Mouse (Mus musculus): Measurements from ENCODE around the gene Glis3. TPM values are rescaled to one million over a fixed set of nuclear protein-coding genes. Genes with fewer than 3 reads are reported as not detected.

Glis3 gene
- polyA plus RNA-seq, 1 experiment from 2014 or later, result 1.9 TPM

- H3K27me3 ChIP-seq (replicated peaks; ENCODE audit: control insufficient read depth, insufficient read depth, low read length), result no peaks in the 10 kb centered on the region
- DNase-seq (ENCODE audit: low spot score) (no peak), ATAC-seq (replicated peaks; ENCODE audit: low FRiP score, low TSS enrichment, low read depth) (no peak)
- no peaks in the 10 kb centered on the region; the same call in 1 of the 2 replicates for H3K4me1 ChIP-seq (replicated peaks; ENCODE audit: control insufficient read depth, insufficient read depth, low read length)
- no peak overlapping the region for H3K4me2 ChIP-seq (ENCODE audit: low read length)
- no peak overlapping the region for H3K9ac ChIP-seq (ENCODE audit: low read length)
- H3K4me3 ChIP-seq (ENCODE audit: low read depth, low read length), result no peak overlapping the region
- no peaks in the 10 kb centered on the region for H3K36me3 ChIP-seq (ENCODE audit: control insufficient read depth, insufficient read depth, low read length)
- 92% methylated on average over 4 of the region's 4 CpGs for WGBS
- no peaks in the 10 kb centered on the region for H3K9me3 ChIP-seq (ENCODE audit: control insufficient read depth, low read length)
- no peak overlapping the region for H3K27ac ChIP-seq (ENCODE audit: low read depth)
These were observed 5.6 kb upstream of the Glis3 start for GRCm38 (mm10) chr19:28685484-28685883.

- Histone ChIP-seq H3K4me2 (ENCODE audit: low read length) (no peak overlapping the region), H3K27me3 (replicated peaks; ENCODE audit: control insufficient read depth, insufficient read depth, low read length) (0 out of 2 replicates have a peak, but pooled peaks cover 3% of the 10 kb centered on the region), H3K36me3 (ENCODE audit: control insufficient read depth, insufficient read depth, low read length) (no peaks in the 10 kb centered on the region), H3K4me3 (ENCODE audit: low read depth, low read length) (no peak overlapping the region), H3K4me1 (replicated peaks; ENCODE audit: control insufficient read depth, insufficient read depth, low read length) (no peaks in the 10 kb centered on the region; the same call in 1 of the 2 replicates), H3K27ac (ENCODE audit: low read depth) (no peak overlapping the region), H3K9me3 (ENCODE audit: control insufficient read depth, low read length) (no peaks in the 10 kb centered on the region), H3K9ac (ENCODE audit: low read length) (no peak overlapping the region)
- DNase-seq (ENCODE audit: low spot score) (no peak), ATAC-seq (replicated peaks; ENCODE audit: low FRiP score, low TSS enrichment, low read depth) (no peak)
- WGBS, result 81% methylated on average over 6 of the region's 6 CpGs
These were observed 4.5 kb upstream of the Glis3 start for GRCm38 (mm10) chr19:28684347-28684746.

GRCm38 (mm10) chr19:28683346-28683745, 3.5 kb upstream of the Glis3 start:
- Histone ChIP-seq H3K36me3 (ENCODE audit: control insufficient read depth, insufficient read depth, low read length) (no peaks in the 10 kb centered on the region), H3K9ac (ENCODE audit: low read length) (no peak overlapping the region), H3K4me1 (replicated peaks; ENCODE audit: control insufficient read depth, insufficient read depth, low read length) (peaks cover 9% of the 10 kb centered on the region), H3K4me3 (ENCODE audit: low read depth, low read length) (no peak overlapping the region), H3K27me3 (replicated peaks; ENCODE audit: control insufficient read depth, insufficient read depth, low read length) (0 out of 2 replicates have a peak, but pooled peaks cover 5% of the 10 kb centered on the region), H3K9me3 (ENCODE audit: control insufficient read depth, low read length) (no peaks in the 10 kb centered on the region), H3K4me2 (ENCODE audit: low read length) (no peak overlapping the region), H3K27ac (ENCODE audit: low read depth) (no peak overlapping the region)
- no peak for DNase-seq (ENCODE audit: low spot score)
- 90% methylated on average over 4 of the region's 4 CpGs for WGBS
- ATAC-seq (replicated peaks; ENCODE audit: low FRiP score, low TSS enrichment, low read depth), result no peak

GRCm38 (mm10) chr19:28679291-28679775, 544 bp downstream of the Glis3 start:
- DNase-seq (ENCODE audit: low spot score) (peak; percentile 79), ATAC-seq (replicated peaks; ENCODE audit: low FRiP score, low TSS enrichment, low read depth) (no peak)
- Histone ChIP-seq H3K4me3 (ENCODE audit: low read depth, low read length) (peak overlapping the region; percentile 54), H3K9me3 (ENCODE audit: control insufficient read depth, low read length) (no peaks in the 10 kb centered on the region), H3K4me1 (replicated peaks; ENCODE audit: control insufficient read depth, insufficient read depth, low read length) (peaks cover 17% of the 10 kb centered on the region), H3K9ac (ENCODE audit: low read length) (peak overlapping the region; percentile 46), H3K27ac (ENCODE audit: low read depth) (no peak overlapping the region), H3K36me3 (ENCODE audit: control insufficient read depth, insufficient read depth, low read length) (no peaks in the 10 kb centered on the region), H3K27me3 (replicated peaks; ENCODE audit: control insufficient read depth, insufficient read depth, low read length) (peaks cover 14% of the 10 kb centered on the region; the same call in 1 of the 2 replicates), H3K4me2 (ENCODE audit: low read length) (peak overlapping the region; percentile 86)
- 0% methylated on average over 28 of the region's 28 CpGs for WGBS

- H3K4me3 ChIP-seq (ENCODE audit: low read depth, low read length), result peak overlapping the region; percentile 54
- WGBS, result 1% methylated on average over 30 of the region's 30 CpGs
- ATAC-seq (replicated peaks; ENCODE audit: low FRiP score, low TSS enrichment, low read depth) (no peak), DNase-seq (ENCODE audit: low spot score) (peak; percentile 74)
- no peak overlapping the region for H3K9ac ChIP-seq (ENCODE audit: low read length)
- peaks cover 14% of the 10 kb centered on the region; the same call in 1 of the 2 replicates for H3K27me3 ChIP-seq (replicated peaks; ENCODE audit: control insufficient read depth, insufficient read depth, low read length)
- H3K9me3 ChIP-seq (ENCODE audit: control insufficient read depth, low read length), result no peaks in the 10 kb centered on the region
- peaks cover 17% of the 10 kb centered on the region for H3K4me1 ChIP-seq (replicated peaks; ENCODE audit: control insufficient read depth, insufficient read depth, low read length)
- H3K4me2 ChIP-seq (ENCODE audit: low read length), result peak overlapping the region; percentile 86
- no peak overlapping the region for H3K27ac ChIP-seq (ENCODE audit: low read depth)
- no peaks in the 10 kb centered on the region for H3K36me3 ChIP-seq (ENCODE audit: control insufficient read depth, insufficient read depth, low read length)
These were observed 1.1 kb downstream of the Glis3 start for GRCm38 (mm10) chr19:28678646-28679270.

GRCm38 (mm10) chr19:28677728-28678438, 2.0 kb downstream of the Glis3 start:
- peak; percentile 67 for DNase-seq (ENCODE audit: low spot score)
- no peak overlapping the region for H3K27ac ChIP-seq (ENCODE audit: low read depth)
- WGBS, result 2% methylated on average over 32 of the region's 32 CpGs

GRCm38 (mm10) chr19:28677045-28677727, 2.7 kb downstream of the Glis3 start:
- no peaks in the 10 kb centered on the region for H3K9me3 ChIP-seq (ENCODE audit: control insufficient read depth, low read length)
- H3K4me1 ChIP-seq (replicated peaks; ENCODE audit: control insufficient read depth, insufficient read depth, low read length), result peaks cover 17% of the 10 kb centered on the region
- peak overlapping the region; percentile 86 for H3K4me2 ChIP-seq (ENCODE audit: low read length)
- H3K27ac ChIP-seq (ENCODE audit: low read depth), result no peak overlapping the region
- DNase-seq (ENCODE audit: low spot score) (no peak), ATAC-seq (replicated peaks; ENCODE audit: low FRiP score, low TSS enrichment, low read depth) (no peak)
- no peak overlapping the region for H3K9ac ChIP-seq (ENCODE audit: low read length)
- H3K4me3 ChIP-seq (ENCODE audit: low read depth, low read length), result no peak overlapping the region
- no peaks in the 10 kb centered on the region for H3K36me3 ChIP-seq (ENCODE audit: control insufficient read depth, insufficient read depth, low read length)
- 44% methylated on average over 8 of the region's 8 CpGs for WGBS
- peaks cover 14% of the 10 kb centered on the region; the same call in 1 of the 2 replicates for H3K27me3 ChIP-seq (replicated peaks; ENCODE audit: control insufficient read depth, insufficient read depth, low read length)

More at GRCm38 (mm10) chr19:28677728-28678438, 2.0 kb downstream of the Glis3 start:
- Histone ChIP-seq H3K9ac (ENCODE audit: low read length) (no peak overlapping the region), H3K9me3 (ENCODE audit: control insufficient read depth, low read length) (no peaks in the 10 kb centered on the region), H3K4me3 (ENCODE audit: low read depth, low read length) (peak overlapping the region; percentile 54), H3K27me3 (replicated peaks; ENCODE audit: control insufficient read depth, insufficient read depth, low read length) (peaks cover 14% of the 10 kb centered on the region; the same call in 1 of the 2 replicates), H3K4me1 (replicated peaks; ENCODE audit: control insufficient read depth, insufficient read depth, low read length) (peaks cover 17% of the 10 kb centered on the region), H3K4me2 (ENCODE audit: low read length) (peak overlapping the region; percentile 86), H3K36me3 (ENCODE audit: control insufficient read depth, insufficient read depth, low read length) (no peaks in the 10 kb centered on the region)
- peak; percentile 44; the same call in 1 of the 2 replicates for ATAC-seq (replicated peaks; ENCODE audit: low FRiP score, low TSS enrichment, low read depth)

- WGBS, result 84% methylated on average over 9 of the region's 9 CpGs
- no peaks in the 10 kb centered on the region for H3K36me3 ChIP-seq (ENCODE audit: control insufficient read depth, insufficient read depth, low read length)
These were observed 16.1 kb downstream of the Glis3 start for GRCm38 (mm10) chr19:28663781-28664180.

More at GRCm38 (mm10) chr19:28663781-28664180, 16.1 kb downstream of the Glis3 start:
- H3K4me1 ChIP-seq (replicated peaks; ENCODE audit: control insufficient read depth, insufficient read depth, low read length), result no peaks in the 10 kb centered on the region
- no peaks in the 10 kb centered on the region for H3K27me3 ChIP-seq (replicated peaks; ENCODE audit: control insufficient read depth, insufficient read depth, low read length)
- ATAC-seq (replicated peaks; ENCODE audit: low FRiP score, low TSS enrichment, low read depth) (no peak), DNase-seq (ENCODE audit: low spot score) (no peak)
- no peak overlapping the region for H3K9ac ChIP-seq (ENCODE audit: low read length)
- no peak overlapping the region for H3K4me2 ChIP-seq (ENCODE audit: low read length)
- H3K27ac ChIP-seq (ENCODE audit: low read depth), result no peak overlapping the region
- no peak overlapping the region for H3K4me3 ChIP-seq (ENCODE audit: low read depth, low read length)
- H3K9me3 ChIP-seq (ENCODE audit: control insufficient read depth, low read length), result no peaks in the 10 kb centered on the region
